Mouse (Mus musculus) erythroblast, embryonic 14.5 days (primary cell): Measurements from ENCODE around the gene Tada2b.

Experiments used
- GATA1 ChIP-seq: IDR thresholded peaks from 2 replicates; pipeline ENCODE4 v1.6.1; 2012; ENCODE audit warnings: low read length, inconsistent platforms, mixed read lengths
- TAL1 ChIP-seq: IDR thresholded peaks from 3 replicates; pipeline ENCODE4 v1.6.1; 2012; ENCODE audit warnings: low read length, inconsistent platforms, mixed read lengths

GRCm38 (mm10) chr5:36429551-36429950, 54.5 kb downstream of the Tada2b start:
- TF ChIP-seq GATA1 (no peak), TAL1 (no peak)
